Mouse (Mus musculus) neural tube, embryonic 12.5 days (tissue): ENCODE measurements at regions not wholly inside any gene's neighbourhood (a gene's known extent, or its start where the extent isn't known, plus 50 kb on each side); places are given as distances from the start of the nearest gene placed in this dataset.

Experiments
- ATAC-seq: fragments of 200-750 bp; cut with Nextera tagmentation; 2 replicates; pipeline ENCODE4 v1.8.0; 2017; ENCODE audit warnings: low read depth, mild to moderate bottlenecking, moderate TSS enrichment, moderate library complexity; ENCODE audit not compliant: low FRiP score
- H3K27ac ChIP-seq: fragments of 300-500 bp; sonication (generic); 2 replicates; pipeline ENCODE4 v1.5.1; 2016
- H3K27me3 ChIP-seq: fragments of 300-500 bp; sonication (generic); replicated peaks from 2 replicates; pipeline ENCODE4 v1.6.1; 2016; ENCODE audit warnings: mild to moderate bottlenecking
- H3K36me3 ChIP-seq: fragments of 300-500 bp; sonication (generic); 2 replicates; pipeline ENCODE4 v1.6.1; 2016; ENCODE audit warnings: mild to moderate bottlenecking
- H3K4me1 ChIP-seq: fragments of 300-500 bp; sonication (generic); 2 replicates; pipeline ENCODE4 v1.6.1; 2016
- H3K4me2 ChIP-seq: fragments of 300-500 bp; sonication (generic); replicated peaks from 2 replicates; pipeline ENCODE4 v1.6.1; 2016; ENCODE audit warnings: mild to moderate bottlenecking
- H3K4me3 ChIP-seq: fragments of 300-500 bp; sonication (generic); 2 replicates; pipeline ENCODE4 v1.5.1; 2016
- H3K9ac ChIP-seq: fragments of 300-500 bp; sonication (generic); 2 replicates; pipeline ENCODE4 v1.6.1; 2016; ENCODE audit warnings: mild to moderate bottlenecking
- H3K9me3 ChIP-seq: fragments of 300-500 bp; sonication (generic); 2 replicates; pipeline ENCODE4 v1.6.1; 2016; ENCODE audit warnings: mild to moderate bottlenecking
- WGBS: fragments of 180-500 bp; shearing (Covaris S2); methylation state at CpG from one replicate; pipeline ENCODE4 v1.1.7; 2016; 5-methylcytosine and 5-hydroxymethylcytosine counted together

- 44% methylated on average over 7 of the region's 7 CpGs for WGBS
- H3K4me2 ChIP-seq, result no peak overlapping the region
- no peak overlapping the region for H3K9ac ChIP-seq
- ATAC-seq, result no peak
- H3K4me1 ChIP-seq, result no peaks in the 10 kb centered on the region
- H3K27me3 ChIP-seq, result no peaks in the 10 kb centered on the region
- H3K9me3 ChIP-seq, result no peaks in the 10 kb centered on the region
- H3K27ac ChIP-seq, result no peak overlapping the region
- H3K36me3 ChIP-seq, result no peaks in the 10 kb centered on the region
- H3K4me3 ChIP-seq, result no peak overlapping the region
Measured at GRCm38 (mm10) chr3:66592259-66592658, 295.6 kb upstream of the Veph1 start.

DNA sequence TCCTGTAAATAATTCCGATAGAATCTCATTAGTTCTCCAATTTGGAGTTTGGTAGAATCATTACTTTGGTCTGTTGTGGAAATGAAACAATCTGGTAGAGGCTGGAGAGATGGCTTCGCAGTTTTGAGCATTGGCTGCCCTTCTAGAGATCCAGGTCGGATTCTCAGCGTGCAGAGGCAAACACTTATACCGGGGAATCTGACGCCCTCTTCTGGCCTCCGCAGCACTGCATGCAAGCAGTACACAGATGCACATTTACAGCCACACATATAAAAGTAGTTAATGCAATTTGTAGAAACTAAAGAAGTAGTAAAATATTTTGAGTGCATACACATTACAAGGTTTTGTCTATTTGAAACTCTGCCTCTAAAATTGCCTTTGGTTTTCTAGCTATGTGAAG lies 294.1 kb upstream of the Veph1 start:
- H3K4me2 ChIP-seq, result no peak overlapping the region
- H3K27me3 ChIP-seq, result no peaks in the 10 kb centered on the region
- no peak for ATAC-seq
- no peak overlapping the region for H3K9ac ChIP-seq
- H3K4me1 ChIP-seq, result no peaks in the 10 kb centered on the region
- WGBS, result 59% methylated on average over 7 of the region's 7 CpGs
- no peaks in the 10 kb centered on the region for H3K9me3 ChIP-seq
- H3K36me3 ChIP-seq, result no peaks in the 10 kb centered on the region
- H3K27ac ChIP-seq, result no peak overlapping the region
- no peak overlapping the region for H3K4me3 ChIP-seq

DNA sequence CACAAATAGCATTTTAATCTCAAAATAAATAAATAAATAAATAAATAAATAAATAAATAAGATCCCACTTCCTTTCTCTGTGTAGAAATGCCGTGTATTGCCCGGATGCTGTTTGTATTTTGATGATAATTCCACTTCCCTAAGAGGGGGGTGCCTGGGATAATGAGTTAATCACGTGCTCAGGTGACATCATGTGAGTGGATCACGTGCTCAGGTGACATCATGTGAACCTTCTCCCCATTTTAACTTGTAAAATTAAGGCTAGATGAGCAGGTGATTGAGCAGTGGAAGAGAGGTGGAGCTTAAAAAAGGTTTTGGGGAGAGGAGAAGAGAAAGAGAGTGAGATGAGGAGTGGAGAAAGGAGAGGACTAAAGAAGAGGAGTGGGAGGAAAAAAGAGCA lies 292.8 kb upstream of the Veph1 start:
- Histone ChIP-seq H3K4me1 (no peaks in the 10 kb centered on the region), H3K36me3 (no peaks in the 10 kb centered on the region), H3K27ac (no peak overlapping the region), H3K4me2 (no peak overlapping the region), H3K9ac (no peak overlapping the region), H3K27me3 (no peaks in the 10 kb centered on the region), H3K4me3 (no peak overlapping the region), H3K9me3 (no peaks in the 10 kb centered on the region)
- 89% methylated on average over 4 of the region's 4 CpGs for WGBS
- ATAC-seq, result no peak

DNA sequence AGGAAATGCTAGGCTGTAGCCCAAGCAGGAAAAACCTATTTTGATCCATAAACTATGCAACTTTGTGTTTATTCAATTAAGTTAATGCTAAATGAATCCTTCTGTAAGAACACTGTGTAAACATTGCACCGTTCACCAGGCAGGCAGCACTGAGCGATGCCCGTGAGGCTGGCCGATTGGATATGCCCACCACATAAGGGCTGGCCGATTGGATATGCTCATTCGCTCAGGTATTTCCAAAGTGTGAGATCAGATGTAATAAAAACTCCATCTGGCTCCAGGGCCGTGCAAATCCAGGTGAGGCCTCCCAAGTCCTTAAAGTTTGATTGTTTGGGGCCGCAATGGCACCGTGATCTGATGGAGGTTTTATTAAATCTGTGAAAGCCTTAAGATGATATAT lies 288.2 kb upstream of the Veph1 start:
- Histone ChIP-seq H3K9ac (no peak overlapping the region), H3K36me3 (no peaks in the 10 kb centered on the region), H3K4me1 (no peaks in the 10 kb centered on the region), H3K27me3 (no peaks in the 10 kb centered on the region), H3K4me3 (no peak overlapping the region), H3K4me2 (no peak overlapping the region), H3K9me3 (no peaks in the 10 kb centered on the region), H3K27ac (no peak overlapping the region)
- 89% methylated on average over 9 of the region's 9 CpGs for WGBS
- ATAC-seq, result no peak

DNA sequence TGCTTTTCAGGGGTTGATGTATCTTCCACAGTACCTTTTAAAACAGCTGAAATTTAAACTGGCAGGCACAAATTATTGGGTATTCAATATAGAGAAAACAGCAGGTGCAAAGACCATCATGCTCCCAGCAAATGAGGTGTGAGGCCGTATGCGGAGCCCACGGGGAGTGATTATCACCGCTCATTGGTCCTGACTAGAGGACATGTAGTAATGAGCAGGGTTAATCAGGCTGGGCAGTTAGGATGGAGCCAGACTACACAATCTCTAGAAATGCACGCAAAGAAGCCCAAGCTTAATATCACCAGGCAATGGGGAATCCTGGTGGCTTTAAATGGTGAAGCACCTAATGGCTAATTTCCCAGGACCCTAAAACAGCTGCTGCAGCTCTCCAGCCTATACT lies 287.5 kb upstream of the Veph1 start:
- no peak overlapping the region for H3K4me2 ChIP-seq
- H3K4me1 ChIP-seq, result no peaks in the 10 kb centered on the region
- no peak overlapping the region for H3K9ac ChIP-seq
- H3K27me3 ChIP-seq, result no peaks in the 10 kb centered on the region
- H3K4me3 ChIP-seq, result no peak overlapping the region
- no peak overlapping the region for H3K27ac ChIP-seq
- ATAC-seq, result peak; percentile 58
- WGBS, result 62% methylated on average over 5 of the region's 5 CpGs
- no peaks in the 10 kb centered on the region for H3K36me3 ChIP-seq
- no peaks in the 10 kb centered on the region for H3K9me3 ChIP-seq

DNA sequence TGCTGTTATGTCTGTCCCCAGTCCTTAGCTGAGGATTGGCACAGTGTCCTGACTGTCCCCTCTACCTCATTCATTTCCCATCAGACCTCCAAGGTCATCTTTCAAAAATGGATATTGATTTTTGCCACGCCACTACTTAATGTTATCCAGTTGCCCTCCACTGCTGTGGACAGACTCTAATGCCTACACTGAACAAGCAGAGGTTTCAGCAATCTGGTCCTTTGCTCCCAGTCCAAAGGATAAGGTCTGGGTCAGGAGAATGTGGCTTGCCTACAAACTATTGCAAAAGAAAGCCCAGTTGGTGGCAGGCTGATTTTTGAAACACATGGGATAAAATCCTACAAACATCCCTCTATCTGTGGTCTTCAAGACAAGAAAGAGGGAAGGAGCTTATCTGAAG lies 280.0 kb upstream of the Veph1 start:
- Histone ChIP-seq H3K9ac (no peak overlapping the region), H3K27ac (no peak overlapping the region), H3K4me3 (no peak overlapping the region), H3K9me3 (no peaks in the 10 kb centered on the region), H3K36me3 (no peaks in the 10 kb centered on the region), H3K27me3 (no peaks in the 10 kb centered on the region), H3K4me1 (no peaks in the 10 kb centered on the region), H3K4me2 (no peak overlapping the region)
- ATAC-seq, result no peak
- WGBS, result 80% methylated on average over 1 of the region's 1 CpGs

GRCm38 (mm10) chr3:66574321-66574720 lies 277.7 kb upstream of the Veph1 start:
- Histone ChIP-seq H3K4me3 (no peak overlapping the region), H3K4me2 (no peak overlapping the region), H3K9me3 (no peaks in the 10 kb centered on the region), H3K27me3 (no peaks in the 10 kb centered on the region), H3K36me3 (no peaks in the 10 kb centered on the region), H3K9ac (no peak overlapping the region), H3K27ac (no peak overlapping the region), H3K4me1 (no peaks in the 10 kb centered on the region)
- ATAC-seq, result no peak
- WGBS, result 87% methylated on average over 8 of the region's 8 CpGs

- Histone ChIP-seq H3K9me3 (no peaks in the 10 kb centered on the region), H3K9ac (no peak overlapping the region), H3K27ac (no peak overlapping the region), H3K4me3 (no peak overlapping the region), H3K36me3 (no peaks in the 10 kb centered on the region), H3K4me1 (no peaks in the 10 kb centered on the region), H3K27me3 (no peaks in the 10 kb centered on the region), H3K4me2 (no peak overlapping the region)
- 82% methylated on average over 12 of the region's 12 CpGs for WGBS
- ATAC-seq, result no peak
Measured at GRCm38 (mm10) chr3:66572887-66573519, 276.4 kb upstream of the Veph1 start.

GRCm38 (mm10) chr3:66570342-66570741 lies 273.7 kb upstream of the Veph1 start:
- Histone ChIP-seq H3K4me1 (no peaks in the 10 kb centered on the region), H3K9me3 (no peaks in the 10 kb centered on the region), H3K27ac (no peak overlapping the region), H3K4me2 (no peak overlapping the region), H3K9ac (no peak overlapping the region), H3K36me3 (no peaks in the 10 kb centered on the region), H3K4me3 (no peak overlapping the region), H3K27me3 (no peaks in the 10 kb centered on the region)
- WGBS, result 69% methylated on average over 5 of the region's 5 CpGs
- ATAC-seq, result no peak

GRCm38 (mm10) chr3:66564268-66565245 lies 267.9 kb upstream of the Veph1 start:
- 79% methylated on average over 7 of the region's 7 CpGs for WGBS
- Histone ChIP-seq H3K4me1 (no peaks in the 10 kb centered on the region), H3K36me3 (no peaks in the 10 kb centered on the region), H3K4me2 (no peak overlapping the region), H3K27ac (no peak overlapping the region), H3K27me3 (no peaks in the 10 kb centered on the region), H3K9ac (no peak overlapping the region), H3K9me3 (no peaks in the 10 kb centered on the region), H3K4me3 (no peak overlapping the region)
- no peak for ATAC-seq

GRCm38 (mm10) chr3:66563329-66563728 lies 266.7 kb upstream of the Veph1 start:
- Histone ChIP-seq H3K4me2 (no peak overlapping the region), H3K4me3 (no peak overlapping the region)
- WGBS, result 86% methylated on average over 2 of the region's 2 CpGs

GRCm38 (mm10) chr3:66555538-66555937 lies 258.9 kb upstream of the Veph1 start:
- WGBS, result 95% methylated on average over 1 of the region's 1 CpGs
- H3K4me2 ChIP-seq, result no peak overlapping the region

More at GRCm38 (mm10) chr3:66563329-66563728, 266.7 kb upstream of the Veph1 start:
- ATAC-seq, result no peak
- H3K4me1 ChIP-seq, result no peaks in the 10 kb centered on the region
- H3K27me3 ChIP-seq, result no peaks in the 10 kb centered on the region
- no peaks in the 10 kb centered on the region for H3K9me3 ChIP-seq
- H3K27ac ChIP-seq, result no peak overlapping the region
- no peaks in the 10 kb centered on the region for H3K36me3 ChIP-seq
- no peak overlapping the region for H3K9ac ChIP-seq

More at GRCm38 (mm10) chr3:66555538-66555937, 258.9 kb upstream of the Veph1 start:
- ATAC-seq, result no peak
- Histone ChIP-seq H3K27ac (no peak overlapping the region), H3K36me3 (no peaks in the 10 kb centered on the region), H3K27me3 (no peaks in the 10 kb centered on the region), H3K4me1 (no peaks in the 10 kb centered on the region), H3K4me3 (no peak overlapping the region), H3K9ac (no peak overlapping the region), H3K9me3 (no peaks in the 10 kb centered on the region)
